Mouse (Mus musculus): ENCODE results near the gene Smox. TPM values are rescaled to one million over a fixed set of nuclear protein-coding genes. Genes with fewer than 3 reads are reported as not detected.

Gene Smox
- polyA plus RNA-seq, 1 experiment from 2014 or later = 26.9 TPM

GRCm38 (mm10) chr2:131538341-131538740, 47.0 kb downstream of the Smox start:
- Histone ChIP-seq H3K36me3 (ENCODE audit: control insufficient read depth, insufficient read depth, low read length) (no peaks in the 10 kb centered on the region), H3K27me3 (ENCODE audit: control insufficient read depth, insufficient read depth, low read length) (no peaks in the 10 kb centered on the region), H3K9ac (ENCODE audit: low read length) (no peak overlapping the region), H3K4me1 (ENCODE audit: control insufficient read depth, insufficient read depth, low read length) (no peaks in the 10 kb centered on the region), H3K27ac (ENCODE audit: low read depth, low read length) (no peak overlapping the region), H3K4me2 (no peak overlapping the region), H3K4me3 (ENCODE audit: low read depth, low read length) (no peak overlapping the region), H3K9me3 (ENCODE audit: control insufficient read depth, low read length) (no peaks in the 10 kb centered on the region)
- ATAC-seq (ENCODE audit: low FRiP score) (no peak), DNase-seq (ENCODE audit: low spot score, missing footprints) (no peak)
- 85% methylated on average over 7 of the region's 7 CpGs for WGBS

GRCm38 (mm10) chr2:131539780-131540179, 48.5 kb downstream of the Smox start:
- H3K27me3 ChIP-seq (ENCODE audit: control insufficient read depth, insufficient read depth, low read length) = no peaks in the 10 kb centered on the region
- 85% methylated on average over 6 of the region's 6 CpGs for WGBS
- DNase-seq (ENCODE audit: low spot score, missing footprints) = no peak
- H3K27ac ChIP-seq (ENCODE audit: low read depth, low read length) = no peak overlapping the region
- no peak overlapping the region for H3K9ac ChIP-seq (ENCODE audit: low read length)
- H3K4me1 ChIP-seq (ENCODE audit: control insufficient read depth, insufficient read depth, low read length) = no peaks in the 10 kb centered on the region
- H3K9me3 ChIP-seq (ENCODE audit: control insufficient read depth, low read length) = no peaks in the 10 kb centered on the region
- ATAC-seq (ENCODE audit: low FRiP score) = no peak
- no peak overlapping the region for H3K4me3 ChIP-seq (ENCODE audit: low read depth, low read length)
- H3K36me3 ChIP-seq (ENCODE audit: control insufficient read depth, insufficient read depth, low read length) = no peaks in the 10 kb centered on the region
- H3K4me2 ChIP-seq = no peak overlapping the region

GRCm38 (mm10) chr2:131541686-131542085, 50.4 kb downstream of the Smox start:
- no peak overlapping the region for H3K9ac ChIP-seq (ENCODE audit: low read length)
- H3K4me3 ChIP-seq (ENCODE audit: low read depth, low read length) = no peak overlapping the region
- DNase-seq (ENCODE audit: low spot score, missing footprints) = no peak
- H3K9me3 ChIP-seq (ENCODE audit: control insufficient read depth, low read length) = no peaks in the 10 kb centered on the region
- peaks cover 11% of the 10 kb centered on the region for H3K27me3 ChIP-seq (ENCODE audit: control insufficient read depth, insufficient read depth, low read length)
- no peaks in the 10 kb centered on the region for H3K36me3 ChIP-seq (ENCODE audit: control insufficient read depth, insufficient read depth, low read length)
- H3K4me1 ChIP-seq (ENCODE audit: control insufficient read depth, insufficient read depth, low read length) = peaks cover 6% of the 10 kb centered on the region; the same call in 1 of the 2 replicates
- no peak overlapping the region for H3K27ac ChIP-seq (ENCODE audit: low read depth, low read length)
- WGBS = 79% methylated on average over 4 of the region's 4 CpGs
- no peak for ATAC-seq (ENCODE audit: low FRiP score)
- no peak overlapping the region for H3K4me2 ChIP-seq

- H3K9ac ChIP-seq (ENCODE audit: low read length) = no peak overlapping the region
- ATAC-seq (ENCODE audit: low FRiP score) (no peak), DNase-seq (ENCODE audit: low spot score, missing footprints) (no peak)
- H3K27ac ChIP-seq (ENCODE audit: low read depth, low read length) = no peak overlapping the region
- peaks cover 6% of the 10 kb centered on the region; the same call in 1 of the 2 replicates for H3K4me1 ChIP-seq (ENCODE audit: control insufficient read depth, insufficient read depth, low read length)
- 34% methylated on average over 6 of the region's 6 CpGs for WGBS
- H3K4me3 ChIP-seq (ENCODE audit: low read depth, low read length) = no peak overlapping the region
- no peaks in the 10 kb centered on the region for H3K9me3 ChIP-seq (ENCODE audit: control insufficient read depth, low read length)
- no peaks in the 10 kb centered on the region for H3K36me3 ChIP-seq (ENCODE audit: control insufficient read depth, insufficient read depth, low read length)
- H3K27me3 ChIP-seq (ENCODE audit: control insufficient read depth, insufficient read depth, low read length) = peaks cover 18% of the 10 kb centered on the region
- H3K4me2 ChIP-seq = no peak overlapping the region
Observed at GRCm38 (mm10) chr2:131542531-131542930, 51.2 kb downstream of the Smox start.

GRCm38 (mm10) chr2:131545386-131546307, 54.4 kb downstream of the Smox start:
- WGBS = 2% methylated on average over 45 of the region's 45 CpGs
- Histone ChIP-seq H3K4me2 (peak overlapping the region; percentile 64), H3K4me3 (ENCODE audit: low read depth, low read length) (peak overlapping the region; percentile 37), H3K27me3 (ENCODE audit: control insufficient read depth, insufficient read depth, low read length) (peaks cover 21% of the 10 kb centered on the region), H3K36me3 (ENCODE audit: control insufficient read depth, insufficient read depth, low read length) (no peaks in the 10 kb centered on the region), H3K9ac (ENCODE audit: low read length) (peak overlapping the region; percentile 39; the same call in 1 of the 2 replicates), H3K9me3 (ENCODE audit: control insufficient read depth, low read length) (no peaks in the 10 kb centered on the region), H3K4me1 (ENCODE audit: control insufficient read depth, insufficient read depth, low read length) (peaks cover 6% of the 10 kb centered on the region; the same call in 1 of the 2 replicates), H3K27ac (ENCODE audit: low read depth, low read length) (no peak overlapping the region)
- DNase-seq (ENCODE audit: low spot score, missing footprints) = peak; percentile 97
- ATAC-seq (ENCODE audit: low FRiP score) = peak; percentile 56

- H3K4me2 ChIP-seq = peak overlapping the region; percentile 64
- peaks cover 6% of the 10 kb centered on the region; the same call in 1 of the 2 replicates for H3K4me1 ChIP-seq (ENCODE audit: control insufficient read depth, insufficient read depth, low read length)
- DNase-seq (ENCODE audit: low spot score, missing footprints) (peak; percentile 94), ATAC-seq (ENCODE audit: low FRiP score) (no peak; the same call in 1 of the 2 replicates)
- H3K4me3 ChIP-seq (ENCODE audit: low read depth, low read length) = peak overlapping the region; percentile 37
- H3K27me3 ChIP-seq (ENCODE audit: control insufficient read depth, insufficient read depth, low read length) = peaks cover 21% of the 10 kb centered on the region
- H3K27ac ChIP-seq (ENCODE audit: low read depth, low read length) = no peak overlapping the region
- no peaks in the 10 kb centered on the region for H3K9me3 ChIP-seq (ENCODE audit: control insufficient read depth, low read length)
- 3% methylated on average over 27 of the region's 27 CpGs for WGBS
- H3K9ac ChIP-seq (ENCODE audit: low read length) = peak overlapping the region; percentile 39; the same call in 1 of the 2 replicates
- H3K36me3 ChIP-seq (ENCODE audit: control insufficient read depth, insufficient read depth, low read length) = no peaks in the 10 kb centered on the region
Observed at GRCm38 (mm10) chr2:131546308-131546700, 55.0 kb downstream of the Smox start.

GRCm38 (mm10) chr2:131546745-131547408, 55.6 kb downstream of the Smox start:
- Histone ChIP-seq H3K4me2 (peak overlapping the region; percentile 15; the same call in 1 of the 2 replicates), H3K36me3 (ENCODE audit: control insufficient read depth, insufficient read depth, low read length) (no peaks in the 10 kb centered on the region), H3K4me3 (ENCODE audit: low read depth, low read length) (no peak overlapping the region), H3K27me3 (ENCODE audit: control insufficient read depth, insufficient read depth, low read length) (peaks cover 21% of the 10 kb centered on the region), H3K9ac (ENCODE audit: low read length) (no peak overlapping the region), H3K4me1 (ENCODE audit: control insufficient read depth, insufficient read depth, low read length) (peaks cover 6% of the 10 kb centered on the region; the same call in 1 of the 2 replicates), H3K27ac (ENCODE audit: low read depth, low read length) (no peak overlapping the region), H3K9me3 (ENCODE audit: control insufficient read depth, low read length) (no peaks in the 10 kb centered on the region)
- WGBS = 16% methylated on average over 19 of the region's 19 CpGs
- ATAC-seq (ENCODE audit: low FRiP score) (no peak), DNase-seq (ENCODE audit: low spot score, missing footprints) (peak; percentile 92)

- no peak overlapping the region for H3K4me2 ChIP-seq
- H3K4me3 ChIP-seq (ENCODE audit: low read depth, low read length) = no peak overlapping the region
- peaks cover 21% of the 10 kb centered on the region for H3K27me3 ChIP-seq (ENCODE audit: control insufficient read depth, insufficient read depth, low read length)
- no peak for DNase-seq (ENCODE audit: low spot score, missing footprints)
- peaks cover 6% of the 10 kb centered on the region; the same call in 1 of the 2 replicates for H3K4me1 ChIP-seq (ENCODE audit: control insufficient read depth, insufficient read depth, low read length)
- H3K27ac ChIP-seq (ENCODE audit: low read depth, low read length) = no peak overlapping the region
- WGBS = 72% methylated on average over 2 of the region's 2 CpGs
- ATAC-seq (ENCODE audit: low FRiP score) = no peak
- H3K9me3 ChIP-seq (ENCODE audit: control insufficient read depth, low read length) = no peaks in the 10 kb centered on the region
- H3K9ac ChIP-seq (ENCODE audit: low read length) = no peak overlapping the region
- H3K36me3 ChIP-seq (ENCODE audit: control insufficient read depth, insufficient read depth, low read length) = no peaks in the 10 kb centered on the region
Observed at GRCm38 (mm10) chr2:131548330-131548729, 57.0 kb downstream of the Smox start.

- Histone ChIP-seq H3K4me2 (no peak overlapping the region), H3K27me3 (ENCODE audit: control insufficient read depth, insufficient read depth, low read length) (peaks cover 21% of the 10 kb centered on the region), H3K9ac (ENCODE audit: low read length) (no peak overlapping the region), H3K4me1 (ENCODE audit: control insufficient read depth, insufficient read depth, low read length) (peaks cover 6% of the 10 kb centered on the region; the same call in 1 of the 2 replicates), H3K27ac (ENCODE audit: low read depth, low read length) (no peak overlapping the region), H3K9me3 (ENCODE audit: control insufficient read depth, low read length) (no peaks in the 10 kb centered on the region), H3K36me3 (ENCODE audit: control insufficient read depth, insufficient read depth, low read length) (no peaks in the 10 kb centered on the region), H3K4me3 (ENCODE audit: low read depth, low read length) (no peak overlapping the region)
- no peak for DNase-seq (ENCODE audit: low spot score, missing footprints)
- 84% methylated on average over 5 of the region's 5 CpGs for WGBS
- no peak for ATAC-seq (ENCODE audit: low FRiP score)
Observed at GRCm38 (mm10) chr2:131549090-131549489, 57.8 kb downstream of the Smox start.

All from midbrain, embryonic 11.5 days (tissue).